8 mouse cellular contexts compared by ENCODE assay signal in genomic region chr1:74332930-74333329, GRCm38 (mm10). TPM values are rescaled to one million over a fixed set of nuclear protein-coding genes. Genes with fewer than 3 reads are reported as not detected.
DNase-seq lines count a peak whose midpoint lies in the region; ATAC-seq and TF ChIP-seq lines count a peak whose summit lies in the region.

No protein-coding gene starts in this region.

- peak overlapping the region; percentile 86 for H3K27ac ChIP-seq in layer of hippocampus, adult 2 months
- H3K27ac ChIP-seq in forebrain, postnatal 0 days (ENCODE audit: low read depth, low read length): peak overlapping the region; percentile 79
- no peak overlapping the region for H3K27ac ChIP-seq in liver, embryonic 15.5 days (replicated peaks)

- peak overlapping the region; percentile 62 for H3K9ac ChIP-seq in forebrain, postnatal 0 days
- H3K9ac ChIP-seq in liver, embryonic 15.5 days: peak overlapping the region; percentile 49; the same call in 1 of the 2 replicates

- intact Hi-C loops in left cerebral cortex, postnatal 25 days (cut with DNase I): no loop called here

- H3K4me2 ChIP-seq in forebrain, postnatal 0 days (ENCODE audit: low read depth): peak overlapping the region; percentile 85
- H3K4me2 ChIP-seq in liver, embryonic 15.5 days: peak overlapping the region; percentile 95

- peak overlapping the region; percentile 58 for H3K4me3 ChIP-seq in layer of hippocampus, adult 2 months
- peak overlapping the region; percentile 49 for H3K4me3 ChIP-seq in forebrain, postnatal 0 days (ENCODE audit: low read depth, low read length)
- H3K4me3 ChIP-seq in liver, embryonic 15.5 days (replicated peaks): peak overlapping the region; percentile 58

- TF ChIP-seq CTCF in layer of hippocampus, adult 2 months (conservative IDR thresholded peaks at IDR 0.05): no peak
- no peak for TF ChIP-seq CTCF in forebrain, postnatal 0 days (IDR thresholded peaks at IDR 0.05; ENCODE audit: low read depth)

- no peaks in the 10 kb centered on the region for H3K27me3 ChIP-seq in forebrain, postnatal 0 days (ENCODE audit: insufficient read depth, low read length)
- peaks cover 14% of the 10 kb centered on the region for H3K27me3 ChIP-seq in liver, embryonic 15.5 days

- peaks cover 14% of the 10 kb centered on the region; the same call in 1 of the 2 replicates for H3K4me1 ChIP-seq in forebrain, postnatal 0 days (ENCODE audit: insufficient read depth)
- peaks cover 36% of the 10 kb centered on the region for H3K4me1 ChIP-seq in liver, embryonic 15.5 days (replicated peaks)

- ATAC-seq in forebrain, postnatal 0 days: no peak
- ATAC-seq in liver, embryonic 15.5 days (ENCODE audit: insufficient read depth): no peak
- ATAC-seq in granulocyte monocyte progenitor cell, adult 5-6 weeks (replicated peaks; ENCODE audit: poor library complexity, severe bottlenecking): no peak

- 5% methylated on average over 9 of the region's 9 CpGs for WGBS in forebrain, postnatal 0 days
- 10% methylated on average over 9 of the region's 9 CpGs for WGBS in liver, embryonic 15.5 days (ENCODE audit: insufficient replicate concordance)

- no peaks in the 10 kb centered on the region for H3K36me3 ChIP-seq in forebrain, postnatal 0 days (ENCODE audit: insufficient read depth)
- H3K36me3 ChIP-seq in liver, embryonic 15.5 days (replicated peaks): no peaks in the 10 kb centered on the region

- H3K9me3 ChIP-seq in forebrain, postnatal 0 days (ENCODE audit: low read length): no peaks in the 10 kb centered on the region
- H3K9me3 ChIP-seq in liver, embryonic 15.5 days (replicated peaks): no peaks in the 10 kb centered on the region

- DNase-seq in layer of hippocampus, adult 2 months (ENCODE audit: low spot score in 2 of 2): no peak
- no peak for DNase-seq in layer of hippocampus, postnatal 36 days
- peak; percentile 43 for DNase-seq in cerebellum, adult 8-10 months
- no peak for DNase-seq in forebrain, postnatal 0 days
- no peak for DNase-seq in left cerebral cortex, postnatal 25 days (ENCODE audit: low spot score in 2 of 2)
- DNase-seq in testis, postnatal 10 days (ENCODE audit: low spot score): no peak

RNA-seq across cellular contexts. Expression of gene Tmbim1, which starts 27.5 kb away (rescaled TPM):
- total RNA-seq in layer of hippocampus, adult 2 months (2021): 10 to 100 TPM; 23.3 to 23.9 TPM
- 10 to 100 TPM; 25.1 to 25.4 TPM for total RNA-seq in layer of hippocampus, postnatal 36 days (2021)
- 5.8 and 7.9 TPM in 2 replicates for total RNA-seq in forebrain, postnatal 0 days (2014; rRNA removed)
- polyA plus RNA-seq in forebrain, postnatal 0 days (2015; fragmentation: Nextera tagmentation; extraction: Ambion mirVana): 6.1 and 7.9 TPM in 2 replicates
- polyA plus RNA-seq in liver, embryonic 15.5 days (2015; fragmentation: Nextera tagmentation; extraction: Ambion mirVana): 15.4 and 18.7 TPM in 2 replicates
- total RNA-seq in granulocyte monocyte progenitor cell, adult 5-6 weeks (2014; fragmentation: Nextera tagmentation): 21.9 and 24.6 TPM in 2 replicates
- total RNA-seq in granulocyte monocyte progenitor cell, adult 5-6 weeks (2017): 13.8 and 15.0 TPM in 2 replicates
- total RNA-seq in left cerebral cortex, postnatal 25 days (2021): 10 to 100 TPM; 21.8 to 22.9 TPM

RNA-seq across cellular contexts. Expression of gene Catip, which starts 29.0 kb away (rescaled TPM):
- total RNA-seq in layer of hippocampus, adult 2 months (2021): 1 to 10 TPM; 1.1 to 1.8 TPM
- total RNA-seq in layer of hippocampus, postnatal 36 days (2021): 1 to 10 TPM; 1.0 to 1.2 TPM
- 2.1 and 2.7 TPM in 2 replicates for total RNA-seq in forebrain, postnatal 0 days (2014; rRNA removed)
- 0.63 and 1.6 TPM in 2 replicates for polyA plus RNA-seq in forebrain, postnatal 0 days (2015; fragmentation: Nextera tagmentation; extraction: Ambion mirVana)
- polyA plus RNA-seq in liver, embryonic 15.5 days (2015; fragmentation: Nextera tagmentation; extraction: Ambion mirVana): 0.06 TPM in 1 of 2 replicates, not detected in the other
- total RNA-seq in granulocyte monocyte progenitor cell, adult 5-6 weeks (2014; fragmentation: Nextera tagmentation): 1.9 TPM in 1 of 2 replicates, not detected in the other
- not detected in 2 replicates for total RNA-seq in granulocyte monocyte progenitor cell, adult 5-6 weeks (2017)
- total RNA-seq in left cerebral cortex, postnatal 25 days (2021): under 1 TPM; 0.55 to 0.80 TPM

RNA-seq across cellular contexts. Expression of gene Slc11a1, which starts 42.1 kb away (rescaled TPM):
- total RNA-seq in layer of hippocampus, adult 2 months (2021): 1 to 10 TPM; 3.1 to 3.9 TPM
- total RNA-seq in layer of hippocampus, postnatal 36 days (2021): 1 to 10 TPM; 2.6 to 3.6 TPM
- total RNA-seq in forebrain, postnatal 0 days (2014; rRNA removed): 3.7 and 10.7 TPM in 2 replicates
- polyA plus RNA-seq in forebrain, postnatal 0 days (2015; fragmentation: Nextera tagmentation; extraction: Ambion mirVana): 1.8 and 3.3 TPM in 2 replicates
- polyA plus RNA-seq in liver, embryonic 15.5 days (2015; fragmentation: Nextera tagmentation; extraction: Ambion mirVana): 14.0 and 17.0 TPM in 2 replicates
- total RNA-seq in granulocyte monocyte progenitor cell, adult 5-6 weeks (2014; fragmentation: Nextera tagmentation): 0.38 and 0.49 TPM in 2 replicates
- 0.26 and 0.69 TPM in 2 replicates for total RNA-seq in granulocyte monocyte progenitor cell, adult 5-6 weeks (2017)
- total RNA-seq in left cerebral cortex, postnatal 25 days (2021): 1 to 10 TPM; 3.3 to 4.1 TPM

RNA-seq across cellular contexts. Expression of gene Pnkd, which starts 48.2 kb away (rescaled TPM):
- 100 to 1,000 TPM; 171 to 185 TPM for total RNA-seq in layer of hippocampus, adult 2 months (2021)
- 100 to 1,000 TPM; 168 to 188 TPM for total RNA-seq in layer of hippocampus, postnatal 36 days (2021)
- 57.5 and 64.5 TPM in 2 replicates for total RNA-seq in forebrain, postnatal 0 days (2014; rRNA removed)
- polyA plus RNA-seq in forebrain, postnatal 0 days (2015; fragmentation: Nextera tagmentation; extraction: Ambion mirVana): 112 and 128 TPM in 2 replicates
- polyA plus RNA-seq in liver, embryonic 15.5 days (2015; fragmentation: Nextera tagmentation; extraction: Ambion mirVana): 32.0 and 34.7 TPM in 2 replicates
- 28.7 and 49.8 TPM in 2 replicates for total RNA-seq in granulocyte monocyte progenitor cell, adult 5-6 weeks (2014; fragmentation: Nextera tagmentation)
- 9.0 and 14.1 TPM in 2 replicates for total RNA-seq in granulocyte monocyte progenitor cell, adult 5-6 weeks (2017)
- total RNA-seq in left cerebral cortex, postnatal 25 days (2021): 100 to 1,000 TPM; 151 to 152 TPM

RNA-seq across cellular contexts. Expression of gene Aamp, which starts 48.4 kb away (rescaled TPM):
- 100 to 1,000 TPM; 153 to 155 TPM for total RNA-seq in layer of hippocampus, adult 2 months (2021)
- 100 to 1,000 TPM; 148 to 159 TPM for total RNA-seq in layer of hippocampus, postnatal 36 days (2021)
- 160 and 179 TPM in 2 replicates for total RNA-seq in forebrain, postnatal 0 days (2014; rRNA removed)
- polyA plus RNA-seq in forebrain, postnatal 0 days (2015; fragmentation: Nextera tagmentation; extraction: Ambion mirVana): 211 and 215 TPM in 2 replicates
- polyA plus RNA-seq in liver, embryonic 15.5 days (2015; fragmentation: Nextera tagmentation; extraction: Ambion mirVana): 93.1 and 113 TPM in 2 replicates
- 100 and 106 TPM in 2 replicates for total RNA-seq in granulocyte monocyte progenitor cell, adult 5-6 weeks (2014; fragmentation: Nextera tagmentation)
- total RNA-seq in granulocyte monocyte progenitor cell, adult 5-6 weeks (2017): 98.8 and 140 TPM in 2 replicates
- 100 to 1,000 TPM; 137 to 139 TPM for total RNA-seq in left cerebral cortex, postnatal 25 days (2021)
